Mouse (Mus musculus): ENCODE data around the gene Cd40lg.

DNA sequence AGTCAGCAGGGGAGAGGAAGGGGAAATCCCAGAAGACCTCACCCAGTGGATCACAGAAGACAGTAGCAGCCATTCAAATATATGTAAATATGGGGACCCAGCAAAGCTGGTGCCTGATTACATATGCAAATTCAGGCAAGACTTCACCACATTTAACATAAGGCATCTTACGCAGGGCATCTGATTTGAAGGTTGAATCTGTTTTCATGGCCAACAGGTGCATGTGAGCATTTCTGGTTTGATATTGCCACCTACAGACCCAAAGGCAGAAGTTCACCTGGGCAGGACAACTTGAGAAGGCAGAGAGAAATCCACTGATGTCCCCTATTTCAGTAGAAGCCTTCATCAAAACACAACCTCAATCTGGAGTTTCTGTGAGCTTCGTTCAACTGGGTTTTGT, 48.8 kb downstream of the Cd40lg start:
- TF ChIP-seq CTCF (IDR thresholded peaks at IDR 0.05; ENCODE audit: control insufficient read depth, insufficient read depth, insufficient read length) = no peak
- TF ChIP-seq MAX (IDR thresholded peaks at IDR 0.05) = no peak
- no peak for TF ChIP-seq USF1 (IDR thresholded peaks at IDR 0.05; ENCODE audit: low read depth)
- no peak for TF ChIP-seq CEBPB (IDR thresholded peaks at IDR 0.05; ENCODE audit: low read depth)
- no peak for TF ChIP-seq MYOG (IDR thresholded peaks at IDR 0.05; ENCODE audit: control insufficient read depth, extremely low read depth, insufficient read length)
- TF ChIP-seq FOSL1 (IDR thresholded peaks at IDR 0.05; ENCODE audit: insufficient read depth, low read length, poor library complexity, severe bottlenecking) = no peak
